Mouse (Mus musculus): ENCODE measurements around the gene Smc3. TPM values are rescaled to one million over a fixed set of nuclear protein-coding genes. Genes with fewer than 3 reads are reported as not detected.

Smc3 gene
- total RNA-seq, 2 experiments from 2014 or later = 49.2 to 80.2 TPM

GRCm38 (mm10) chr19:53679981-53680380 lies 79.8 kb downstream of the Smc3 start:
- ATAC-seq (replicated peaks; ENCODE audit: low FRiP score, poor library complexity, severe bottlenecking) = no peak

GRCm38 (mm10) chr19:53682427-53682826 lies 82.2 kb downstream of the Smc3 start:
- no peak for ATAC-seq (replicated peaks; ENCODE audit: low FRiP score, poor library complexity, severe bottlenecking)

- no peak for ATAC-seq (replicated peaks; ENCODE audit: low FRiP score, poor library complexity, severe bottlenecking)
Measured at GRCm38 (mm10) chr19:53687592-53687991, 87.4 kb downstream of the Smc3 start.

- no peak for ATAC-seq (replicated peaks; ENCODE audit: low FRiP score, poor library complexity, severe bottlenecking)
Measured at GRCm38 (mm10) chr19:53690816-53691215, 90.6 kb downstream of the Smc3 start.

- ATAC-seq (replicated peaks; ENCODE audit: low FRiP score, poor library complexity, severe bottlenecking) = no peak
Measured at GRCm38 (mm10) chr19:53694020-53694419, 93.8 kb downstream of the Smc3 start.

Other genes with a start within 250 kb of the Smc3 start
- gene Gm10197, start 228.6 kb upstream of the Smc3 start, total RNA-seq (2015; ENCODE audit: low replicate concordance) = not detected in 2 replicates
- gene Gm10197, start 228.6 kb upstream of the Smc3 start, total RNA-seq (2017; ENCODE audit: low replicate concordance) = not detected in 2 replicates
- gene Smndc1, start 209.8 kb upstream of the Smc3 start, total RNA-seq (2015; ENCODE audit: low replicate concordance) = 17.5 and 29.0 TPM in 2 replicates
- 17.3 and 18.9 TPM in 2 replicates for gene Smndc1, start 209.8 kb upstream of the Smc3 start, total RNA-seq (2017; ENCODE audit: low replicate concordance)
- gene Dusp5, start 71.3 kb upstream of the Smc3 start, total RNA-seq (2015; ENCODE audit: low replicate concordance) = 1.9 and 2.9 TPM in 2 replicates
- gene Dusp5, start 71.3 kb upstream of the Smc3 start, total RNA-seq (2017; ENCODE audit: low replicate concordance) = 0.42 and 1.8 TPM in 2 replicates
- 4.0 and 22.2 TPM in 2 replicates for gene Nutf2-ps1, start 11.3 kb upstream of the Smc3 start, total RNA-seq (2015; ENCODE audit: low replicate concordance)
- gene Nutf2-ps1, start 11.3 kb upstream of the Smc3 start, total RNA-seq (2017; ENCODE audit: low replicate concordance) = 21.7 and 52.3 TPM in 2 replicates
- gene Rbm20, start 76.9 kb downstream of the Smc3 start, total RNA-seq (2015; ENCODE audit: low replicate concordance) = not detected in 2 replicates
- gene Rbm20, start 76.9 kb downstream of the Smc3 start, total RNA-seq (2017; ENCODE audit: low replicate concordance) = not detected in 2 replicates